Mouse (Mus musculus): ENCODE measurements at regions not wholly inside any gene's neighbourhood (a gene's known extent, or its start where the extent isn't known, plus 50 kb on each side); places are given as distances from the start of the nearest gene placed in this dataset.

- Histone ChIP-seq H3K27me3 (replicated peaks) (no peaks in the 10 kb centered on the region), H3K9ac (ENCODE audit: insufficient read depth, low read depth) (no peak overlapping the region), H3K4me2 (ENCODE audit: insufficient read depth, low read depth, poor library complexity, severe bottlenecking) (no peak overlapping the region), H3K27ac (ENCODE audit: insufficient read depth, low read depth) (no peak overlapping the region), H3K36me3 (replicated peaks in 1 of 2; ENCODE audit: control insufficient read depth in 1 of 2, insufficient read depth in 1 of 2, low read length in 1 of 2) (no peaks in the 10 kb centered on the region), H3K4me1 (ENCODE audit: control insufficient read depth in 1 of 2, insufficient read depth in 2 of 2) (no peaks in the 10 kb centered on the region), H3K79me2 (replicated peaks; ENCODE audit: control insufficient read depth, extremely low read depth, insufficient read depth, poor library complexity, severe bottlenecking) (no peaks in the 10 kb centered on the region), H3K4me3 (replicated peaks in 1 of 3; ENCODE audit: low read depth in 2 of 3, low read length in 2 of 3, poor library complexity in 1 of 3) (no peak overlapping the region), H3K9me3 (replicated peaks; ENCODE audit: low read length) (no peaks in the 10 kb centered on the region)
- TF ChIP-seq TBP (conservative IDR thresholded peaks at IDR 0.05; ENCODE audit: low read depth, low read length), result no peak
- no peak for TF ChIP-seq POLR2A (IDR thresholded peaks at IDR 0.05; ENCODE audit: low read depth, low read length)
- TF ChIP-seq USF2 (conservative IDR thresholded peaks at IDR 0.05; ENCODE audit: low read depth, low read length), result no peak
- no peak for DNase-seq (ENCODE audit: extremely low read depth)
- dilution Hi-C loops (cut with MboI; ENCODE audit: extremely low pct_ligation_motif_present, extremely low pct_unique_long_range_greater_than_20kb, low sequenced_read_pairs), result no loop called here
- in situ Hi-C loops (cut with MboI; ENCODE audit: low pct_ligation_motif_present, low pct_unique_long_range_greater_than_20kb, low sequenced_read_pairs), result no loop called here
Measured at GRCm38 (mm10) chr8:54372921-54373320, 156.5 kb upstream of the Asb5 start.

- H3K4me1 ChIP-seq (ENCODE audit: control insufficient read depth in 1 of 2, insufficient read depth in 2 of 2), result 0 out of 4 replicates have a peak, but pooled peaks cover 0 to 2% of the 10 kb centered on the region in 2 experiments
- H3K27ac ChIP-seq (ENCODE audit: insufficient read depth, low read depth), result no peak overlapping the region
- DNase-seq (ENCODE audit: extremely low read depth), result no peak
- in situ Hi-C loops (cut with MboI; ENCODE audit: low pct_ligation_motif_present, low pct_unique_long_range_greater_than_20kb, low sequenced_read_pairs) (no loop called here), dilution Hi-C loops (cut with MboI; ENCODE audit: extremely low pct_ligation_motif_present, extremely low pct_unique_long_range_greater_than_20kb, low sequenced_read_pairs) (no loop called here)
- no peak overlapping the region for H3K9ac ChIP-seq (ENCODE audit: insufficient read depth, low read depth)
- no peaks in the 10 kb centered on the region for H3K9me3 ChIP-seq (replicated peaks; ENCODE audit: low read length)
- no peak overlapping the region for H3K4me3 ChIP-seq (replicated peaks in 1 of 3; ENCODE audit: low read depth in 2 of 3, low read length in 2 of 3, poor library complexity in 1 of 3)
- no peak overlapping the region for H3K4me2 ChIP-seq (ENCODE audit: insufficient read depth, low read depth, poor library complexity, severe bottlenecking)
- H3K36me3 ChIP-seq (replicated peaks in 1 of 2; ENCODE audit: control insufficient read depth in 1 of 2, insufficient read depth in 1 of 2, low read length in 1 of 2), result no peaks in the 10 kb centered on the region
- H3K27me3 ChIP-seq (replicated peaks), result no peaks in the 10 kb centered on the region
- TF ChIP-seq USF2 (conservative IDR thresholded peaks at IDR 0.05; ENCODE audit: low read depth, low read length) (no peak), USF1 (IDR thresholded peaks at IDR 0.05; ENCODE audit: low read depth, low read length) (no peak), POLR2AphosphoS2 (IDR thresholded peaks at IDR 0.05; ENCODE audit: low read depth, low read length) (no peak), RAD21 (IDR thresholded peaks at IDR 0.05; ENCODE audit: low read depth, low read length) (no peak), ZNF384 (IDR thresholded peaks at IDR 0.05; ENCODE audit: low read depth, low read length) (no peak), POLR2A (IDR thresholded peaks at IDR 0.05; ENCODE audit: low read depth, low read length) (no peak)
- H3K79me2 ChIP-seq (replicated peaks; ENCODE audit: control insufficient read depth, extremely low read depth, insufficient read depth, poor library complexity, severe bottlenecking), result no peaks in the 10 kb centered on the region
Measured at GRCm38 (mm10) chr8:54375373-54376098, 153.8 kb upstream of the Asb5 start.

DNA sequence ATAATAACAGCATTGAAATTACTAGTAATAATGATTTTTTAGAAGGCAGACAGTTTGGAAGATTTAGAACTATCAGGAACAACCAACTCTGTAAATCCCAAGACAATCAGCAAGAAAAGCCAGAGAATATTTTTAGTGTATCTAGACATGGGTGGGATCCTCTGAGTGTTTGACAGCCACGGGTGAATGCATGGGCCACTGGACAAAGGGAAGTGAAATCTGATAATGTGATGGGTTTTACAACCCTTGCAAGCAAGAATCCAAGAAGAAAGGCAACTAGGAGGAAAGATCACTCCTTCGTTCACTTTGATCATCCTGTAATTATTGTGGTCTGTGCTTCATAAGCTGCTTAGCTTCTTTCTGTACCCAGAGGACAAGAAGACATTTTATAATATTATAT is 149.2 kb upstream of the Asb5 start:
- TF ChIP-seq EP300 (IDR thresholded peaks at IDR 0.05; ENCODE audit: low read length) (no peak), JUND (conservative IDR thresholded peaks at IDR 0.05; ENCODE audit: low read depth, low read length) (no peak), TBP (conservative IDR thresholded peaks at IDR 0.05; ENCODE audit: low read depth, low read length) (no peak), RAD21 (IDR thresholded peaks at IDR 0.05; ENCODE audit: low read depth, low read length) (no peak), USF2 (conservative IDR thresholded peaks at IDR 0.05; ENCODE audit: low read depth, low read length) (no peak), UBTF (IDR thresholded peaks at IDR 0.05; ENCODE audit: low read depth, low read length) (no peak), IRF4 (IDR thresholded peaks at IDR 0.05; ENCODE audit: low read depth, low read length) (no peak), SMC3 (IDR thresholded peaks at IDR 0.05; ENCODE audit: low read depth, low read length) (no peak), NELFE (IDR thresholded peaks at IDR 0.05; ENCODE audit: low read depth, low read length) (no peak), GABPA (IDR thresholded peaks at IDR 0.05; ENCODE audit: insufficient replicate concordance, low read depth, low read length) (no peak), MYC (IDR thresholded peaks at IDR 0.05; ENCODE audit: low read depth, low read length) (no peak)
- DNase-seq (ENCODE audit: extremely low read depth), result no peak
- no peaks in the 10 kb centered on the region for H3K27me3 ChIP-seq (replicated peaks)
- H3K4me1 ChIP-seq (ENCODE audit: control insufficient read depth in 1 of 2, insufficient read depth in 2 of 2), result peaks cover 0 to 5% of the 10 kb centered on the region in 2 experiments; a peak in 1 of 4 replicates
- H3K36me3 ChIP-seq (replicated peaks in 1 of 2; ENCODE audit: control insufficient read depth in 1 of 2, insufficient read depth in 1 of 2, low read length in 1 of 2), result no peaks in the 10 kb centered on the region
- H3K27ac ChIP-seq (ENCODE audit: insufficient read depth, low read depth), result no peak overlapping the region
- no peaks in the 10 kb centered on the region for H3K9me3 ChIP-seq (replicated peaks; ENCODE audit: low read length)
- H3K79me2 ChIP-seq (replicated peaks; ENCODE audit: control insufficient read depth, extremely low read depth, insufficient read depth, poor library complexity, severe bottlenecking), result no peaks in the 10 kb centered on the region
- no peak overlapping the region for H3K4me2 ChIP-seq (ENCODE audit: insufficient read depth, low read depth, poor library complexity, severe bottlenecking)
- no peak overlapping the region for H3K4me3 ChIP-seq (replicated peaks in 1 of 3; ENCODE audit: low read depth in 2 of 3, low read length in 2 of 3, poor library complexity in 1 of 3)
- dilution Hi-C loops (cut with MboI; ENCODE audit: extremely low pct_ligation_motif_present, extremely low pct_unique_long_range_greater_than_20kb, low sequenced_read_pairs), result no loop called here
- in situ Hi-C loops (cut with MboI; ENCODE audit: low pct_ligation_motif_present, low pct_unique_long_range_greater_than_20kb, low sequenced_read_pairs), result no loop called here
- H3K9ac ChIP-seq (ENCODE audit: insufficient read depth, low read depth), result no peak overlapping the region
